Comparison of ENCODE assay signal across 1 mouse cellular context in the genomic region with DNA sequence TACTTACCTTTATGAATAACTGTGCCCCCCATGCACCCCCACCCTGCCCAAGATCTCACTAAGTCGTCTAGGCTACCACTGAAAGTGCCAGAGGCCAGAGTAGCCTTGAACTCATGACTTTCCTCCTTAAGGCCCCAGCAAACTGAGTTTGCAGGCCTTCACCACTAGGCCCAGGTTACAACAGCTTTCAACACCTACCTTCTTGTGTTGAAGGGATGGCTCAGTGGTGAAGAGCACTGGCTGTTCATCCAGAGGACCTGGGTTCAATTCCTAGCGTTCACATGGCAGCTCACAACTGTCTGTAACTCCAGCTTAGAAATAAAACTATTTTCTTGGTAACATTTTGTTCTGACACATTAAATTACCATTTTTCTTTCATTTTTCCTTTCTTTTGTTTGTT.
TF ChIP-seq lines count a peak whose summit lies in the region.

No protein-coding gene starts in this region.

TF ChIP-seq in CH12.LX, 34 proteins besides CTCF, POLR2A, EP300 and RAD21:
- peak; percentile 62; the same call in 1 of the 2 replicates for TF ChIP-seq TBP (conservative IDR thresholded peaks at IDR 0.05; ENCODE audit: low read depth, low read length)
- TF ChIP-seq SMC3 (IDR thresholded peaks at IDR 0.05; ENCODE audit: low read depth, low read length) = no peak
